Mouse (Mus musculus): ENCODE measurements at regions not wholly inside any gene's neighbourhood (a gene's known extent, or its start where the extent isn't known, plus 50 kb on each side); places are given as distances from the start of the nearest gene placed in this dataset.

GRCm38 (mm10) chr13:5591837-5592555 lies 269.3 kb upstream of the Klf6 start:
- H3K27ac ChIP-seq (replicated peaks): no peak overlapping the region
- no peak overlapping the region for H3K4me3 ChIP-seq (ENCODE audit: low read depth, low read length)
- H3K9me3 ChIP-seq (ENCODE audit: control insufficient read depth, low read length): no peaks in the 10 kb centered on the region
- H3K4me1 ChIP-seq (replicated peaks; ENCODE audit: control insufficient read depth, insufficient read depth): no peaks in the 10 kb centered on the region
- no peaks in the 10 kb centered on the region for H3K27me3 ChIP-seq (ENCODE audit: control insufficient read depth, insufficient read depth, low read length)
- H3K9ac ChIP-seq (ENCODE audit: low read length): no peak overlapping the region
- TF ChIP-seq CTCF (IDR thresholded peaks at IDR 0.05; ENCODE audit: low read depth) (no peak), EP300 (optimal IDR thresholded peaks at IDR 0.05) (no peak)
- H3K4me2 ChIP-seq (replicated peaks; ENCODE audit: low read depth): no peak overlapping the region
- WGBS: 53% methylated on average over 4 of the region's 4 CpGs
- DNase-seq (ENCODE audit: low spot score): no peak
- no peaks in the 10 kb centered on the region for H3K36me3 ChIP-seq (ENCODE audit: control insufficient read depth, insufficient read depth, low read length)
- ATAC-seq (ENCODE audit: low FRiP score, low TSS enrichment): peak; percentile 74

GRCm38 (mm10) chr13:5592556-5593061 lies 268.7 kb upstream of the Klf6 start:
- H3K9ac ChIP-seq (ENCODE audit: low read length): no peak overlapping the region
- no peaks in the 10 kb centered on the region for H3K9me3 ChIP-seq (ENCODE audit: control insufficient read depth, low read length)
- H3K27me3 ChIP-seq (ENCODE audit: control insufficient read depth, insufficient read depth, low read length): no peaks in the 10 kb centered on the region
- ATAC-seq (ENCODE audit: low FRiP score, low TSS enrichment) (peak; percentile 65), DNase-seq (ENCODE audit: low spot score) (no peak)
- WGBS: 53% methylated on average over 3 of the region's 3 CpGs
- no peaks in the 10 kb centered on the region for H3K36me3 ChIP-seq (ENCODE audit: control insufficient read depth, insufficient read depth, low read length)
- no peak for TF ChIP-seq CTCF (IDR thresholded peaks at IDR 0.05; ENCODE audit: low read depth)
- no peak for TF ChIP-seq EP300 (optimal IDR thresholded peaks at IDR 0.05)
- no peaks in the 10 kb centered on the region for H3K4me1 ChIP-seq (replicated peaks; ENCODE audit: control insufficient read depth, insufficient read depth)
- H3K4me2 ChIP-seq (replicated peaks; ENCODE audit: low read depth): no peak overlapping the region
- no peak overlapping the region for H3K27ac ChIP-seq (replicated peaks)
- H3K4me3 ChIP-seq (ENCODE audit: low read depth, low read length): no peak overlapping the region

- H3K9me3 ChIP-seq (ENCODE audit: control insufficient read depth, low read length): no peaks in the 10 kb centered on the region
- no peaks in the 10 kb centered on the region for H3K27me3 ChIP-seq (ENCODE audit: control insufficient read depth, insufficient read depth, low read length)
- no peak overlapping the region for H3K9ac ChIP-seq (ENCODE audit: low read length)
- H3K27ac ChIP-seq (replicated peaks): no peak overlapping the region
- TF ChIP-seq CTCF (IDR thresholded peaks at IDR 0.05; ENCODE audit: low read depth) (no peak), EP300 (optimal IDR thresholded peaks at IDR 0.05) (no peak)
- H3K36me3 ChIP-seq (ENCODE audit: control insufficient read depth, insufficient read depth, low read length): no peaks in the 10 kb centered on the region
- no peak for ATAC-seq (ENCODE audit: low FRiP score, low TSS enrichment)
- H3K4me3 ChIP-seq (ENCODE audit: low read depth, low read length): no peak overlapping the region
- no peak for DNase-seq (ENCODE audit: low spot score)
- 67% methylated on average over 1 of the region's 1 CpGs for WGBS
- H3K4me2 ChIP-seq (replicated peaks; ENCODE audit: low read depth): no peak overlapping the region
- H3K4me1 ChIP-seq (replicated peaks; ENCODE audit: control insufficient read depth, insufficient read depth): no peaks in the 10 kb centered on the region
Measured at GRCm38 (mm10) chr13:5601648-5602047, 259.6 kb upstream of the Klf6 start.

- Histone ChIP-seq H3K9ac (ENCODE audit: low read length) (no peak overlapping the region), H3K9me3 (ENCODE audit: control insufficient read depth, low read length) (no peaks in the 10 kb centered on the region), H3K27me3 (ENCODE audit: control insufficient read depth, insufficient read depth, low read length) (no peaks in the 10 kb centered on the region), H3K4me2 (replicated peaks; ENCODE audit: low read depth) (no peak overlapping the region), H3K4me1 (replicated peaks; ENCODE audit: control insufficient read depth, insufficient read depth) (no peaks in the 10 kb centered on the region), H3K4me3 (ENCODE audit: low read depth, low read length) (no peak overlapping the region), H3K27ac (replicated peaks) (0 out of 2 replicates have a peak overlapping the region, but pooled peaks have one; percentile 36), H3K36me3 (ENCODE audit: control insufficient read depth, insufficient read depth, low read length) (no peaks in the 10 kb centered on the region)
- 28% methylated on average over 5 of the region's 5 CpGs for WGBS
- DNase-seq (ENCODE audit: low spot score) (no peak), ATAC-seq (ENCODE audit: low FRiP score, low TSS enrichment) (peak; percentile 86)
- TF ChIP-seq CTCF (IDR thresholded peaks at IDR 0.05; ENCODE audit: low read depth): no peak
- peak; percentile 90 for TF ChIP-seq EP300 (optimal IDR thresholded peaks at IDR 0.05)
Measured at GRCm38 (mm10) chr13:5603905-5604596, 257.2 kb upstream of the Klf6 start.

- Histone ChIP-seq H3K4me2 (replicated peaks; ENCODE audit: low read depth) (no peak overlapping the region), H3K27ac (replicated peaks) (no peak overlapping the region), H3K36me3 (ENCODE audit: control insufficient read depth, insufficient read depth, low read length) (no peaks in the 10 kb centered on the region), H3K4me1 (replicated peaks; ENCODE audit: control insufficient read depth, insufficient read depth) (no peaks in the 10 kb centered on the region), H3K9ac (ENCODE audit: low read length) (no peak overlapping the region), H3K4me3 (ENCODE audit: low read depth, low read length) (no peak overlapping the region), H3K9me3 (ENCODE audit: control insufficient read depth, low read length) (no peaks in the 10 kb centered on the region), H3K27me3 (ENCODE audit: control insufficient read depth, insufficient read depth, low read length) (no peaks in the 10 kb centered on the region)
- no peak for TF ChIP-seq CTCF (IDR thresholded peaks at IDR 0.05; ENCODE audit: low read depth)
- TF ChIP-seq EP300 (optimal IDR thresholded peaks at IDR 0.05): no peak
- ATAC-seq (ENCODE audit: low FRiP score, low TSS enrichment) (no peak), DNase-seq (ENCODE audit: low spot score) (no peak)
Measured at GRCm38 (mm10) chr13:5605418-5605817, 255.9 kb upstream of the Klf6 start.

- ATAC-seq (ENCODE audit: low FRiP score, low TSS enrichment): no peak
Measured at GRCm38 (mm10) chr13:5607462-5607861, 253.8 kb upstream of the Klf6 start.

More at GRCm38 (mm10) chr13:5607462-5607861, 253.8 kb upstream of the Klf6 start:
- no peak overlapping the region for H3K4me2 ChIP-seq (replicated peaks; ENCODE audit: low read depth)
- no peak overlapping the region for H3K27ac ChIP-seq (replicated peaks)
- H3K9ac ChIP-seq (ENCODE audit: low read length): no peak overlapping the region
- no peak overlapping the region for H3K4me3 ChIP-seq (ENCODE audit: low read depth, low read length)
- no peak for TF ChIP-seq CTCF (IDR thresholded peaks at IDR 0.05; ENCODE audit: low read depth)
- TF ChIP-seq EP300 (optimal IDR thresholded peaks at IDR 0.05): no peak
- H3K36me3 ChIP-seq (ENCODE audit: control insufficient read depth, insufficient read depth, low read length): no peaks in the 10 kb centered on the region
- no peaks in the 10 kb centered on the region for H3K27me3 ChIP-seq (ENCODE audit: control insufficient read depth, insufficient read depth, low read length)
- no peaks in the 10 kb centered on the region for H3K9me3 ChIP-seq (ENCODE audit: control insufficient read depth, low read length)
- no peak for DNase-seq (ENCODE audit: low spot score)
- H3K4me1 ChIP-seq (replicated peaks; ENCODE audit: control insufficient read depth, insufficient read depth): no peaks in the 10 kb centered on the region
- 75% methylated on average over 4 of the region's 4 CpGs for WGBS

Measured in stomach, postnatal 0 days (tissue).